Mouse (Mus musculus) brain, embryonic 14.5 days (tissue): ENCODE data around the gene Ppef1.

Experiments
- CTCF ChIP-seq: fragments of 200-500 bp; IDR thresholded peaks from 2 replicates; pipeline ENCODE4 v1.5.1; 2012; ENCODE audit warnings: inconsistent platforms, mild to moderate bottlenecking, moderate library complexity, borderline replicate concordance; ENCODE audit not compliant: insufficient read depth, insufficient read length; ENCODE audit errors: extremely low read depth
- POLR2A ChIP-seq: fragments of 200-500 bp; IDR thresholded peaks from 2 replicates; pipeline ENCODE4 v1.6.1; 2012; ENCODE audit warnings: mild to moderate bottlenecking, inconsistent platforms, borderline replicate concordance; ENCODE audit not compliant: poor library complexity, insufficient read depth, insufficient read length, severe bottlenecking; ENCODE audit errors: extremely low read depth

DNA sequence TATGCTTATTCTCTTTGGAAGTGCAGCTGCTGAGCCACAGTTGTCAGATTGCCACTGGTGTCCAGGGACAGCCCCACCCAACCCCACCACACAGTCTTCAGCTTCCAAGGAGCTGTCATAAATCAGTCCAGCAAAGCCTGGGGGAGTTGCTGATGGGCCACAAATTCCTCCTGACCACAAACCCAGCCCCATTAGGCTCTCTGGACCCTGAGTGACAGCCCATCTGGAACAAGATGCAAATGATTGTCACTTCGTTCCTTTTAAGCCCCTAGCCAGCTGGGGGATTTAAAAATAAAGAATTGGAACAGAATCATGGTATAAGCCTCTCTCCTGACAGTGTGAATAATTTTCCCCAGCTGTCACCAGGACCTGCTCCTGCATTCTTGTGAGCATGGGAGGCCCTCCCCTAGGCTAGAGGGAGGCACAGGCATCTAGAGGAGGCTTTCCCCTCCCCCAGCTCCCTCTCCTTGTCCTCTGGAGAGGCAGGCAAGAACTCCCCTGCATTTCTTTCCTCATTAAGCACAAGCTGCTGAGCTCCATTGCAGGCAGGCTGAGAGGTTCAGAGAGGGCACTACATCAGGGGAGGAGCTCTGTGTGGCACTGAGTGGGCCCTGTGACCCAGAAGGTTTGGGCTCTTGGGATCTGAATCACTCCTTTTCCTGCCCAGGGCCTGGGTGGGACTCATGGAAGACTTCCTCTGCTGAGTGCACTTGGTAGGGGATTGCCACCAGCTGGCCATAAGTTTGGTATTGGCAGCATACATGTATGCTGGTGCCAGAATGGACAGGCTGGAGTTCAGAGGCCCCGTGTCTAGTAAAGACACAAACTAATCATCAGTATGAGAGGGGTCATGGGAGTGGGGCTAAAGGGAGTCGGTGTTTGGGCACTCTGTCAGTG is 136.8 kb downstream of the Ppef1 start:
- TF ChIP-seq CTCF (no peak), POLR2A (no peak)
